Mouse (Mus musculus): ENCODE data around the gene Cpne4. TPM values are rescaled to one million over a fixed set of nuclear protein-coding genes. Genes with fewer than 3 reads are reported as not detected.

The Cpne4 gene
- polyA plus RNA-seq, 1 experiment from 2014 or later = 17.9 TPM

GRCm38 (mm10) chr9:104646348-104646994 lies 99.4 kb downstream of the Cpne4 start:
- Histone ChIP-seq H3K27ac (ENCODE audit: low read depth, low read length) (no peak overlapping the region), H3K9ac (replicated peaks; ENCODE audit: low read depth, low read length) (no peak overlapping the region), H3K36me3 (ENCODE audit: control insufficient read depth, insufficient read depth, low read length) (no peaks in the 10 kb centered on the region), H3K9me3 (ENCODE audit: control insufficient read depth, low read length) (no peaks in the 10 kb centered on the region), H3K4me3 (ENCODE audit: low read depth, low read length) (no peak overlapping the region), H3K27me3 (ENCODE audit: control insufficient read depth, insufficient read depth, low read length) (no peaks in the 10 kb centered on the region), H3K4me2 (ENCODE audit: low read depth, low read length) (no peak overlapping the region), H3K4me1 (ENCODE audit: control insufficient read depth, insufficient read depth, low read length) (0 out of 2 replicates have a peak, but pooled peaks cover 6% of the 10 kb centered on the region)
- 38% methylated on average over 5 of the region's 5 CpGs for WGBS
- peak; percentile 46; the same call in 1 of the 2 replicates for ATAC-seq (ENCODE audit: low read depth)

- Histone ChIP-seq H3K4me2 (ENCODE audit: low read depth, low read length) (no peak overlapping the region), H3K4me1 (ENCODE audit: control insufficient read depth, insufficient read depth, low read length) (no peaks in the 10 kb centered on the region), H3K9me3 (ENCODE audit: control insufficient read depth, low read length) (no peaks in the 10 kb centered on the region), H3K36me3 (ENCODE audit: control insufficient read depth, insufficient read depth, low read length) (no peaks in the 10 kb centered on the region), H3K27ac (ENCODE audit: low read depth, low read length) (0 out of 2 replicates have a peak overlapping the region, but pooled peaks have one; percentile 1), H3K9ac (replicated peaks; ENCODE audit: low read depth, low read length) (no peak overlapping the region), H3K27me3 (ENCODE audit: control insufficient read depth, insufficient read depth, low read length) (no peaks in the 10 kb centered on the region), H3K4me3 (ENCODE audit: low read depth, low read length) (no peak overlapping the region)
- no peak for ATAC-seq (ENCODE audit: low read depth)
- 66% methylated on average over 9 of the region's 9 CpGs for WGBS
These were observed 105.7 kb downstream of the Cpne4 start for GRCm38 (mm10) chr9:104652691-104653261.

DNA sequence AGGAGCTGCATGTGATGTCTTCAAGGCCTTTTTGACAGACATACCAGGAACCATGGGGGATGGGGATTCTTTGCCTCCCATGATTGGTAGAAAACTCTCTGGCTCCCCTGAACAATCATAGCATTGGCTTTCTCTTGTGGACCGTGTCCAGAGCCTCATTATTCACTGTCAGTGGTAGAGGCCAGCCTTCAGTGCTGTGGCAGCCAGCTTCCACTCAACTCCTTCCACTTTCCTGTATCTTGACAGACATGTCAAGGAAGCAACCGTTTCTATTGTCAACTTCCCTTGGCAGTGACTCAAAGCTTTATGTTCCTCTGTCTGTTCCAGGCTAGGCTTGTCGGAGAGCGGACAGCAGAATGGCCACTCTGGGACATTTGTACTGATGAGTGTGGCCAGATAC lies 112.7 kb downstream of the Cpne4 start:
- no peak overlapping the region for H3K4me2 ChIP-seq (ENCODE audit: low read depth, low read length)
- H3K4me3 ChIP-seq (ENCODE audit: low read depth, low read length) = no peak overlapping the region
- H3K36me3 ChIP-seq (ENCODE audit: control insufficient read depth, insufficient read depth, low read length) = no peaks in the 10 kb centered on the region
- H3K4me1 ChIP-seq (ENCODE audit: control insufficient read depth, insufficient read depth, low read length) = no peaks in the 10 kb centered on the region
- no peak overlapping the region for H3K9ac ChIP-seq (replicated peaks; ENCODE audit: low read depth, low read length)
- ATAC-seq (ENCODE audit: low read depth) = no peak
- H3K27ac ChIP-seq (ENCODE audit: low read depth, low read length) = no peak overlapping the region
- 69% methylated on average over 4 of the region's 4 CpGs for WGBS
- no peaks in the 10 kb centered on the region for H3K9me3 ChIP-seq (ENCODE audit: control insufficient read depth, low read length)
- H3K27me3 ChIP-seq (ENCODE audit: control insufficient read depth, insufficient read depth, low read length) = no peaks in the 10 kb centered on the region

GRCm38 (mm10) chr9:104676665-104677064 lies 129.6 kb downstream of the Cpne4 start:
- Histone ChIP-seq H3K4me3 (ENCODE audit: low read depth, low read length) (no peak overlapping the region), H3K9me3 (ENCODE audit: control insufficient read depth, low read length) (no peaks in the 10 kb centered on the region), H3K36me3 (ENCODE audit: control insufficient read depth, insufficient read depth, low read length) (no peaks in the 10 kb centered on the region), H3K4me1 (ENCODE audit: control insufficient read depth, insufficient read depth, low read length) (no peaks in the 10 kb centered on the region), H3K9ac (replicated peaks; ENCODE audit: low read depth, low read length) (no peak overlapping the region), H3K4me2 (ENCODE audit: low read depth, low read length) (no peak overlapping the region), H3K27ac (ENCODE audit: low read depth, low read length) (no peak overlapping the region), H3K27me3 (ENCODE audit: control insufficient read depth, insufficient read depth, low read length) (no peaks in the 10 kb centered on the region)
- 65% methylated on average over 1 of the region's 1 CpGs for whole genome bisulfite sequencing
- ATAC-seq (ENCODE audit: low read depth) = no peak

DNA sequence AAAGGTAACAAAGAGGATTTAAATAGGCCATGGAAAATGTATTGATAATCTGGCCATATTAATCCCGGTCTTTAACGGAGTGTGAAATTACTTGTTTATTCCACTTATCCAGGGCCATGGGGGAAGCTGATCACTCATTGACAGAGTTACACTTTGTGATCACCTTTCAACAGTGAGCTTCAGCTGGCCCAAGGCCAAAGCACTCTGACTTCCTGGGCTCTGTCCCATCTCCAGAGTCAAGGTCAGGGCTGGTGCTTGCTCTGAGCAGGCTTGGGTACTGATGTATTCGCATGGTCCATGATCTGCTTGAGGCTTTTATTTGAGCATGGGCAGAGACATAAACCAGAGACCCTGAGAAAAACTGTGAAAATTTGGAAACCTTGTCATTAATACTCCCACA lies 131.5 kb downstream of the Cpne4 start:
- 92% methylated on average over 3 of the region's 3 CpGs for WGBS
- H3K4me2 ChIP-seq (ENCODE audit: low read depth, low read length) = no peak overlapping the region
- ATAC-seq (ENCODE audit: low read depth) = no peak
- no peaks in the 10 kb centered on the region for H3K27me3 ChIP-seq (ENCODE audit: control insufficient read depth, insufficient read depth, low read length)
- H3K4me3 ChIP-seq (ENCODE audit: low read depth, low read length) = no peak overlapping the region
- no peaks in the 10 kb centered on the region for H3K4me1 ChIP-seq (ENCODE audit: control insufficient read depth, insufficient read depth, low read length)
- H3K9me3 ChIP-seq (ENCODE audit: control insufficient read depth, low read length) = no peaks in the 10 kb centered on the region
- no peaks in the 10 kb centered on the region for H3K36me3 ChIP-seq (ENCODE audit: control insufficient read depth, insufficient read depth, low read length)
- no peak overlapping the region for H3K9ac ChIP-seq (replicated peaks; ENCODE audit: low read depth, low read length)
- H3K27ac ChIP-seq (ENCODE audit: low read depth, low read length) = no peak overlapping the region

GRCm38 (mm10) chr9:104687051-104687450 lies 140.0 kb downstream of the Cpne4 start:
- H3K27me3 ChIP-seq (ENCODE audit: control insufficient read depth, insufficient read depth, low read length) = no peaks in the 10 kb centered on the region
- H3K9ac ChIP-seq (replicated peaks; ENCODE audit: low read depth, low read length) = no peak overlapping the region
- no peak overlapping the region for H3K27ac ChIP-seq (ENCODE audit: low read depth, low read length)
- H3K4me1 ChIP-seq (ENCODE audit: control insufficient read depth, insufficient read depth, low read length) = no peaks in the 10 kb centered on the region
- no peaks in the 10 kb centered on the region for H3K36me3 ChIP-seq (ENCODE audit: control insufficient read depth, insufficient read depth, low read length)
- H3K9me3 ChIP-seq (ENCODE audit: control insufficient read depth, low read length) = no peaks in the 10 kb centered on the region
- no peak overlapping the region for H3K4me3 ChIP-seq (ENCODE audit: low read depth, low read length)
- WGBS = 74% methylated on average over 3 of the region's 3 CpGs
- H3K4me2 ChIP-seq (ENCODE audit: low read depth, low read length) = no peak overlapping the region
- ATAC-seq (ENCODE audit: low read depth) = no peak

DNA sequence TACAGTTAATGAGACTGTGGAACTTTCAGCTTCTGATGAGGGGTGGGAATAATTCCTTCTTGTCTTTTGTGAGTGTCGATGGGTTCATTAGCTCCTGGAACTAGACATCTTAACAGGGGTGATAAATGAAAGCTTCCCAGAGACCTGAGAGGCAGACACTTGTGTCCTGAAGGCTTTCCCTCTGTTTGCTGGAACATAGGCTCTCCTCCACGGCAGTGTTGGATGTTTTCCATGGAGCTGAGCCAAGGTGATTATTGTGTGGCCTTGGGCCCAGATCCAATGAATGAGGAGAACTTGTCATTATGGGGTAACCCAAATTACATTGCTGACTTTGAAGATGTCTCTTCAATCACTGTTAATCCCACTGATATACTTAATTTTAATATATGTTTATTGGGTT lies 146.1 kb downstream of the Cpne4 start:
- Histone ChIP-seq H3K27me3 (ENCODE audit: control insufficient read depth, insufficient read depth, low read length) (no peaks in the 10 kb centered on the region), H3K4me3 (ENCODE audit: low read depth, low read length) (no peak overlapping the region), H3K4me2 (ENCODE audit: low read depth, low read length) (no peak overlapping the region), H3K36me3 (ENCODE audit: control insufficient read depth, insufficient read depth, low read length) (no peaks in the 10 kb centered on the region), H3K4me1 (ENCODE audit: control insufficient read depth, insufficient read depth, low read length) (no peaks in the 10 kb centered on the region), H3K9ac (replicated peaks; ENCODE audit: low read depth, low read length) (no peak overlapping the region), H3K27ac (ENCODE audit: low read depth, low read length) (no peak overlapping the region), H3K9me3 (ENCODE audit: control insufficient read depth, low read length) (no peaks in the 10 kb centered on the region)
- ATAC-seq (ENCODE audit: low read depth) = no peak
- WGBS = 58% methylated on average over 2 of the region's 2 CpGs

GRCm38 (mm10) chr9:104710831-104711230 lies 163.7 kb downstream of the Cpne4 start:
- H3K27me3 ChIP-seq (ENCODE audit: control insufficient read depth, insufficient read depth, low read length) = no peaks in the 10 kb centered on the region
- no peaks in the 10 kb centered on the region for H3K36me3 ChIP-seq (ENCODE audit: control insufficient read depth, insufficient read depth, low read length)
- no peak overlapping the region for H3K27ac ChIP-seq (ENCODE audit: low read depth, low read length)
- H3K9me3 ChIP-seq (ENCODE audit: control insufficient read depth, low read length) = no peaks in the 10 kb centered on the region
- H3K4me1 ChIP-seq (ENCODE audit: control insufficient read depth, insufficient read depth, low read length) = no peaks in the 10 kb centered on the region
- H3K4me3 ChIP-seq (ENCODE audit: low read depth, low read length) = no peak overlapping the region
- H3K9ac ChIP-seq (replicated peaks; ENCODE audit: low read depth, low read length) = no peak overlapping the region
- H3K4me2 ChIP-seq (ENCODE audit: low read depth, low read length) = no peak overlapping the region
- ATAC-seq (ENCODE audit: low read depth) = no peak
- WGBS = 87% methylated on average over 5 of the region's 5 CpGs

GRCm38 (mm10) chr9:104725311-104725710 lies 178.2 kb downstream of the Cpne4 start:
- WGBS = 87% methylated on average over 2 of the region's 2 CpGs
- H3K9me3 ChIP-seq (ENCODE audit: control insufficient read depth, low read length) = no peaks in the 10 kb centered on the region
- no peak overlapping the region for H3K9ac ChIP-seq (replicated peaks; ENCODE audit: low read depth, low read length)
- H3K27ac ChIP-seq (ENCODE audit: low read depth, low read length) = no peak overlapping the region
- H3K36me3 ChIP-seq (ENCODE audit: control insufficient read depth, insufficient read depth, low read length) = no peaks in the 10 kb centered on the region
- no peak for ATAC-seq (ENCODE audit: low read depth)
- H3K4me1 ChIP-seq (ENCODE audit: control insufficient read depth, insufficient read depth, low read length) = no peaks in the 10 kb centered on the region
- no peaks in the 10 kb centered on the region for H3K27me3 ChIP-seq (ENCODE audit: control insufficient read depth, insufficient read depth, low read length)
- H3K4me3 ChIP-seq (ENCODE audit: low read depth, low read length) = no peak overlapping the region
- H3K4me2 ChIP-seq (ENCODE audit: low read depth, low read length) = no peak overlapping the region
